Mouse (Mus musculus): ENCODE measurements around the gene Olfr690. TPM values are rescaled to one million over a fixed set of nuclear protein-coding genes. Genes with fewer than 3 reads are reported as not detected.

Gene Olfr690
- not detected for polyA plus RNA-seq (2014; fragmentation: Illumina TruSeq; extraction: RNeasy Lipid Tissue Mini Kit (QIAGEN cat#74804))

DNA sequence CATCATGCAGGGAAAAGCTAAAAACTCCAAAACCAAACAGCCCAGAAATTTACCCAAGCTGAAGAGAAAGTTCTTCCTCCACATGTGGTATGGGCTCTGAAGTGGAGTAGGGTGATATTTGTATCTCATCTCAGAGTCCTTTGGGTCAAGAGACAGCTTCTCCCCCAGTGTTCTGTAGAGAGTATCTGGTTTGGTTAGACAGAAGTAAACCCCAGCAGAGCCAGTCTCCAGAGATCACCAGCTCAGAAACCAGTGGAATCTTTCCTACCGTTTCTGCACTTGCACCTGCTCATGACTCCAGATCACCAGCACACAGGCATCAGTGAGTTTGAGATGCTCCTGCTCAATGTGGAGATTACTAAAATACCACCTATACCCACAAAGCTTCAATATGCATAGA is at the start of gene Olfr690:
Gene Olfr690, minus strand, starts transcription at position 101 of the 400 bp plus-strand sequence.

GRCm38 (mm10) chr7:105374866-105375265 is 41.0 kb upstream of the Olfr690 start, which contains the start of gene Gm5901:
TSS of gene Gm5901 (plus strand) at chr7:105375038.

DNA sequence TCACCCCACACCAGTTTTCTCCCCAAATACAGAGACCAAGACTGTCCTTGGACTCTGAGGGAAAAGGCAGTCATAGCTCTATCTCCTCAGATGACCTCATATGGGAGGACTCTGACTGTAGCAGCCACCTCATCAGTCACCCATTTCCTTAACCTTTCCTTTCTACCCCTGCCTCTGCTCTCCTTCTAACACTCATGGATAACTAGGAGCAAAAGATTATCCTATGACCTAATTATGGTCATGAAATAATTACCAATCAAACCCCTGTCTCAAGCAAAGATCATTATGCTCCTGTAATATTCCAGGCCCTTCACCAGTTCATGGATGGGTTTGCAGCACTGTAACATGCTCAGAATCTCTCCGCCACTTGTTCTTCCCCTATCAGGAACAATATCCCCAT is 34.0 kb upstream of the Olfr690 start, which contains the start of gene Olfr692:
Gene Olfr692, plus strand, starts transcription at position 301 of the 400 bp plus-strand sequence.

DNA sequence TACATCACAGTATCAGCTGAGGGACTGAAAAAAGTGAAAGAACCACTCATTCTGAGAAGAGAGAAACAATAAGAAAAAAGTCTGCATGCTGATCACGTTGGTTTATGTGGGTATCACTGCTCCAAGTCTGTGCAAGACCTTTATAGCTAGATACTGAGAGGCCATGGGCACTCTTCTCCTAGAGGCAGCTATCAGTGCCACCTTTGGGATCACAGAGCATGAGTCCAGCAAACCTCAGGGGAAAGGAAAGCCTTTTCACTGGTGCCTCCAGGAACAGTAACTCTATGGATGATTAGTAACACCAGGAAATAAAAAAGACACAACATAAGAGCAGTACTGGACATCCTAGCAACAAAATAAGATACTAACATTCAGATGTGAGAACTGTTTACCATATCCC is 8.3 kb upstream of the Olfr690 start, which contains the start of gene Olfr691:
Gene Olfr691, minus strand, starts transcription at position 101 of the 400 bp plus-strand sequence.

GRCm38 (mm10) chr7:105310865-105311264 is 23.0 kb downstream of the Olfr690 start, which contains the start of gene Olfr689:
TSS of gene Olfr689 (plus strand) at chr7:105311165.

GRCm38 (mm10) chr7:105287795-105288194 is 46.1 kb downstream of the Olfr690 start, which contains the start of gene Olfr688:
TSS of gene Olfr688 (plus strand) at chr7:105288095.

Other genes with a start within 250 kb of the Olfr690 start
- gene Olfr680-ps1, start 241.3 kb downstream of the Olfr690 start, polyA plus RNA-seq (2014; fragmentation: Illumina TruSeq; extraction: RNeasy Lipid Tissue Mini Kit (QIAGEN cat#74804)): not detected
- not detected for gene Olfr681, start 217.3 kb downstream of the Olfr690 start, polyA plus RNA-seq (2014; fragmentation: Illumina TruSeq; extraction: RNeasy Lipid Tissue Mini Kit (QIAGEN cat#74804))
- not detected for gene Olfr683, start 187.1 kb downstream of the Olfr690 start, polyA plus RNA-seq (2014; fragmentation: Illumina TruSeq; extraction: RNeasy Lipid Tissue Mini Kit (QIAGEN cat#74804))
- gene Olfr684, start 170.5 kb downstream of the Olfr690 start, polyA plus RNA-seq (2014; fragmentation: Illumina TruSeq; extraction: RNeasy Lipid Tissue Mini Kit (QIAGEN cat#74804)): not detected
- not detected for gene Olfr685, start 148.1 kb downstream of the Olfr690 start, polyA plus RNA-seq (2014; fragmentation: Illumina TruSeq; extraction: RNeasy Lipid Tissue Mini Kit (QIAGEN cat#74804))
- not detected for gene Olfr686, start 126.6 kb downstream of the Olfr690 start, polyA plus RNA-seq (2014; fragmentation: Illumina TruSeq; extraction: RNeasy Lipid Tissue Mini Kit (QIAGEN cat#74804))
- not detected for gene Olfr688, start 46.0 kb downstream of the Olfr690 start, polyA plus RNA-seq (2014; fragmentation: Illumina TruSeq; extraction: RNeasy Lipid Tissue Mini Kit (QIAGEN cat#74804))
- not detected for gene Olfr689, start 22.9 kb downstream of the Olfr690 start, polyA plus RNA-seq (2014; fragmentation: Illumina TruSeq; extraction: RNeasy Lipid Tissue Mini Kit (QIAGEN cat#74804))
- gene Olfr691, start 8.2 kb upstream of the Olfr690 start, polyA plus RNA-seq (2014; fragmentation: Illumina TruSeq; extraction: RNeasy Lipid Tissue Mini Kit (QIAGEN cat#74804)): not detected
- gene Olfr692, start 34.1 kb upstream of the Olfr690 start, polyA plus RNA-seq (2014; fragmentation: Illumina TruSeq; extraction: RNeasy Lipid Tissue Mini Kit (QIAGEN cat#74804)): not detected
- gene Gm5901, start 40.9 kb upstream of the Olfr690 start, polyA plus RNA-seq (2014; fragmentation: Illumina TruSeq; extraction: RNeasy Lipid Tissue Mini Kit (QIAGEN cat#74804)): not detected
- 20.0 TPM for gene Fam160a2, start 66.0 kb upstream of the Olfr690 start, polyA plus RNA-seq (2014; fragmentation: Illumina TruSeq; extraction: RNeasy Lipid Tissue Mini Kit (QIAGEN cat#74804))
- not detected for gene Cnga4, start 70.5 kb upstream of the Olfr690 start, polyA plus RNA-seq (2014; fragmentation: Illumina TruSeq; extraction: RNeasy Lipid Tissue Mini Kit (QIAGEN cat#74804))
- 0.29 TPM for gene Cckbr, start 91.6 kb upstream of the Olfr690 start, polyA plus RNA-seq (2014; fragmentation: Illumina TruSeq; extraction: RNeasy Lipid Tissue Mini Kit (QIAGEN cat#74804))
- gene Cavin3, start 148.2 kb upstream of the Olfr690 start, polyA plus RNA-seq (2014; fragmentation: Illumina TruSeq; extraction: RNeasy Lipid Tissue Mini Kit (QIAGEN cat#74804)): 10.7 TPM
- 2.7 TPM for gene Smpd1, start 220.3 kb upstream of the Olfr690 start, polyA plus RNA-seq (2014; fragmentation: Illumina TruSeq; extraction: RNeasy Lipid Tissue Mini Kit (QIAGEN cat#74804))
- 1.1 TPM for gene Apbb1, start 247.5 kb upstream of the Olfr690 start, polyA plus RNA-seq (2014; fragmentation: Illumina TruSeq; extraction: RNeasy Lipid Tissue Mini Kit (QIAGEN cat#74804))

All from ovary, adult 10 weeks (tissue).